Mouse (Mus musculus) layer of hippocampus, postnatal 10 days (tissue): Measurements from ENCODE around the gene Hspg2. TPM values are rescaled to one million over a fixed set of nuclear protein-coding genes. Genes with fewer than 3 reads are reported as not detected.

ENCODE experiments used
- DNase-seq, 2 experiments: peaks; one replicate each; pipeline ENCODE4 v3.0.0; 2021; ENCODE audit warnings: low spot score in 2 of 2
- total RNA-seq, 2 experiments: library from RNA; stranded (reverse); gene quantifications; 2 replicates each; pipeline ENCODE4 v1.2.3; 2021

The Hspg2 gene
- total RNA-seq, 2 experiments from 2014 or later = 13.7 to 14.8 TPM

DNA sequence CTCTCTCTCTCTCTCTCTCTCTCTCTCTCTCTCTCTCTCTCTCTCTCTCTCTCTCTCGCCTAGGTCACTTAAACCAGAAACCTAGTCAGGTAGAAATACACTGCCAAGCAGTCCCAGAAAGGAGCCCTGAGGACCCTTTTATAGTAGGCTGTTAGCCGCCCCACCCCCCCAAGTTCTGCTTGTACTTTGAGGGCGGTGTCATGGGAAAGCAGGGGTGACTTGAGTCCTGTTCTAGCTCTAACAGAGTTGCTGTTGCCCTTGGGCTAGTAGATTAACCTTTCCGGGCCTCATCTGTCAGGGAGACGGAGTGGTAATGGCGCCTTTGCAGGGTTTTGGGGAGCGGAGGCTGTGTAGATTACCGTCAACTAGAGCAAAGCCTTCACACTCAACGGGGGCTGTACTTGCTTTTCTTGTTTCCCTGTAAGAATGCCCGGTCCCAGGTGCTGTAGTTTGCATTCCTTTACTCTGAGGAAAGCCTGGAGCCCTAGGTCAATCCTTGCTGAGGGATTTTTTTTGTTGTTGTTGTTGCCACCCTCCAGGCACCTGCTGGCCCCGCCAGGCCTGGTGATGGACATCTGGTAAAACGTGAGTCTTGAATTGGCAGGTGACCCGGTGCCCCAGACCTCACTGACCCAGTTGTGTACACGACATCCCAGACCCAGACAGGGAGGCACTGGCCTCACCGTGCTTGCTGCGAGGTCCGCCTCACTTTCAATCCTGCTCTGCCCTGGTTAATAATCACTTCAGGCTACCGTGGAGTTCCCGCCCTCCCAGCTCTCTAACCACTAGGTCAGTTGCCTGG, 11.8 kb downstream of the Hspg2 start:
- DNase-seq = no peak

- DNase-seq = no peak
Measured at GRCm38 (mm10) chr4:137480993-137481340, 12.4 kb downstream of the Hspg2 start.

- DNase-seq = no peak
Measured at GRCm38 (mm10) chr4:137481381-137482030, 12.9 kb downstream of the Hspg2 start.

- DNase-seq = no peak
Measured at GRCm38 (mm10) chr4:137483871-137484270, 15.3 kb downstream of the Hspg2 start.

DNA sequence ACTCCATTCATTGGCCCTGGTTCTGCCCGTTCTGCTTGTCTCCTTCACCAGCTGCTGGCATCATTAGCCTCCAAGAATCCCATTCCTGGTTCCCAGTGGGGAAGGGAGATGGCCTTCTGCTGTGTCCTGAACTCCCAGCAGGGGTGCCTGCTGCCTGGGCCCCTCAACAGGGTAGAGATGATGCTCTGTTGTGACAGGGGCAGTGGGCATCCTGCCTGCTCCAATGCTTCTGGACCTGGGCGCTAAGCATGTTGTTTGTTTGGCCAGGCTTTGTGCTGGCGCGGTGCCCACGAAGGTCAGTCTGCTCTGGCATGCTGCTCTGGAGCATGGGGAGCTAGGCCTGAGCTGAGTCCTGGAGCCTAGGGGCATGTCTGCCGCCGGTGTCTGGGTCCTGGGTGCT, 16.0 kb downstream of the Hspg2 start:
- peak in 1 of 2 experiments; percentile 41 for DNase-seq

- DNase-seq = no peak
Measured at GRCm38 (mm10) chr4:137485258-137485960, 16.8 kb downstream of the Hspg2 start.

DNA sequence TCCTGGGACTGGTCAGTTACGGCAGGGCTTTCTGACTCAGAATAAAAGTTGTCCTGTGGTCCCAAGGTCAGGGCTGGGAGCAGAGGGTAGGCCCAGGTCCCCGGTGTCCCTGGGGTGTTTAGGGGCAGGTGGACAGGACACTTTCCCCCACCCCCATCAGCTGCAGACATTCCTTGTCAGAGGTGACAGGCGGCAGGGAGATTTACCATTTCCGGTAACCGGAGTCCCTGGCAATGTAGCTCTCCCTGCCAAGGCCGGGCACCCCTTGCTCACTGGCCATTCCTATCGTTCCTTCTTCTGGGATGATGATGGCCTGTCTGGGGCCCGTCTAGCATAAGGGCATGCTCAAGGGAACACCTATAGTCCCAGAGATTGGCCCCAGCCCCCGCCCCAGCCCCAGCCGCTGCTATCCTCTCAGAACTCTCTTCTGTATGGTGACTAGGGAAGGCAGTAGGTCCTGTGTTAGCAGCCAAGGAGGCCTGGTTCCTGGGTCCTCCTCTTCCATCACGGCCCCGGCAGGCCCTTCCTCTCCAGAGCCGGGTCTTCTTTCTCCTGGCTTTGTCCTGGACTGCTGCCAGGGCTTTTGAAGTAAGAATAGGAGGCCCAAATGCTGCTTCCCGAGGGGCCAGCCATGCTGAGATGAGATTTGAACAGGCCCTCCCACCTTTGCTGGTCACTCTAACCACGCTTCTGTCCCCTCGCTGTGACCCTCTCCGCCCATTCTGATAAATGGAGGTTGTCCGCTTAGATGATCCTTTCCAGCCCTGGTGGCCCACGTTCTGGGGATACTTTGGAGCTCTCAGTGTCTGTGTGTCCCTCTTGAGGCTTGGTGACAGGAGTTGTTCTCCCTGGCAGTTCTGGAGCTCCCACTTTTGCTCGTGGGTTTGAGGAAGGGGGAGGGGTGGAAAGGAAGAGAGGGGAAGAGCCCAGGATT, 17.8 kb downstream of the Hspg2 start:
- DNase-seq = no peak

GRCm38 (mm10) chr4:137487286-137488000, 18.9 kb downstream of the Hspg2 start:
- no peak for DNase-seq

DNA sequence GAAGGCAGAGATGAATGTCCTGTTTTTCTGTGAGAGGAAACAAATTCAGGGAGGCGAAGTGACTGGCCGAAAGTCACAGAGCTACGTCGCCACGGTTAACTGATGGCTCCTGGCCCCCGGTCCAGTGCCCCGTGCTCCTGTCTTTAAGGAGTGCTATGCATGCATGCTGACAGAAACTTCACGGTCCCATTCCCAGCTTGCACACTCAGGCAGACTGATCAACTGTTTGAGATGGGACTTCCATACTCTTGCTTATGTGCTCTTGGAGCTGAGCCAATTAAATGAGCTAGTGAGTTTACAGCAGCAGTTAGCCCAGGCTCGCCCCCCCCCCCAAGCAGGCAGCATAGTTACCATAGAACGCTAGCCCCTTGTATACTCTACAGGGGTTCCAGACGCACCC, 19.5 kb downstream of the Hspg2 start:
- DNase-seq = no peak

DNA sequence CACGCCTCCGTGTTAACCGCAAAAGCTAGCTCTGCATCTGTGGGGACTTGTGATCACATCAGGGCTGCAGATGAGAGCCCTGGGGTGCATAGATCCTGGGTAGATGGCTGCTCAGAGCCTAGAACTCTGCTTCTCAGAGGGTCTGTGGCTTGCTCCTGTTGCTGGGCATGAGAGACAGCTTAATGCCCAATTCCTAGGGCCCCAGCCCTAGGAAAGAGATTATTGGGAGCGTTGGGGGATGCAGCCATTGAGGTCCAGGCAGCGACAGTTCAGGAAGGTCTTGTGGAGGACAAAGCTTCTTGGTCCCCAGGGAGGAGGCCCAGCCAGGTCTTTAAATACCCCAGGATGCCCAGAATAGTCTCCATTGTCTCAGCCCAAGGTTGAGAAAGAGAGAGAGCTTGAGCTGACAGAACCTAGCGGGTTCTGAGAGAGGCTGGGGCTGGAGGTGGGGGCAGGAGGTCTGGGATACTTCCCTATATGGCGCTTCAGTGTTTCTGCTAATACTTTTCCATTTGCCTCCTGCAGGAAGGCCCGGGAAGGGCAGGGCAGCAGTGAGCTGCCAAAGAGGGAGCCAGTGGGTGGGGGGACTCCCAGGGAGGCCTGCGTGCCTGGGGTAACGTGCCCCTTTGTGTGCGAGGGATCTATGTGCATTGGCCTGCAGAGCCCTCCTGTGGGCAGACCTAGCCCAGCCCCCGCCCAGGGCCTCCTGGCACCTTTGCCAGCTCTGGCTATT, 20.2 kb downstream of the Hspg2 start:
- DNase-seq = no peak

- no peak for DNase-seq
Measured at GRCm38 (mm10) chr4:137489996-137490395, 21.4 kb downstream of the Hspg2 start.

DNA sequence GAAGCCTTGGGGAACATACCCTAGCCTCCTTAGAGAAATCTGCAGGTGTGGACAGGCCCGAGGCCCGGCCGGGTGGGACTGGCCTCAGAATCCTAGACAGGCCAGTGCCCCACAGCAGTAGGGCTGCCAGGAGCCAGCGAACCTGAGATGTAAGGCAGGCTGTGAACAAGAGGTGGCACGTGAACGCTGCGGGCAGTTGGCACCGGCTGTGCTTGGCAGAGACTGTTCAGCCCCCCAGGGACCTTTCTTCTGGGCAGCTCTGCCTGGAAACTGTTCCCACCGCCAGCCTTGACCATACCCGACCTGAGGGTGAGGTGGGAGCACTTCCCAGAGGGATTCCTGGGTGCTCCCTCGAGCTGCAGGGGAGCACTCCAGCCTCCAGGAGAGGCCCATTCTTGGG, 24.0 kb downstream of the Hspg2 start:
- no peak for DNase-seq

DNA sequence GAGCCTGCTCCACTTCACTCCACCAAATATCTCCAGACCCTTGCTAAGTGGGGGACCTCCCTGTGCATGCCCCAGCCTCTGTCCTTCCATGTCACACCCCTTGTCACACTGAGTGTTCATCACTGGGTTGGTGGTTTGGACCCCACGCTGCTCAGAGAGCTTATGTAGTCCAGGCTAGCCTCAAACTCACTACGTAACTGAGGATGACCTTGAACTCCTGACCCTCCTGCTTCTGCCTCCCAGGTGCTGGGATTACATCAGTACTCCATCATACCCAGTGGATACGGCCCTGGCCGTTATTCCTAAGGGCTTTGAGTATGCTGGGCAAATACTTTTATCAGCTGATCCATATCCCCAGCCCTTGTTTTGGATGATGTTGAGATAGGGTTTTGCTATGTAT, 24.6 kb downstream of the Hspg2 start:
- DNase-seq = no peak

- peak; percentile 28 to 39 for DNase-seq
Measured at GRCm38 (mm10) chr4:137494751-137495500, 26.4 kb downstream of the Hspg2 start.

- no peak for DNase-seq
Measured at GRCm38 (mm10) chr4:137495501-137496100, 27.0 kb downstream of the Hspg2 start.

DNA sequence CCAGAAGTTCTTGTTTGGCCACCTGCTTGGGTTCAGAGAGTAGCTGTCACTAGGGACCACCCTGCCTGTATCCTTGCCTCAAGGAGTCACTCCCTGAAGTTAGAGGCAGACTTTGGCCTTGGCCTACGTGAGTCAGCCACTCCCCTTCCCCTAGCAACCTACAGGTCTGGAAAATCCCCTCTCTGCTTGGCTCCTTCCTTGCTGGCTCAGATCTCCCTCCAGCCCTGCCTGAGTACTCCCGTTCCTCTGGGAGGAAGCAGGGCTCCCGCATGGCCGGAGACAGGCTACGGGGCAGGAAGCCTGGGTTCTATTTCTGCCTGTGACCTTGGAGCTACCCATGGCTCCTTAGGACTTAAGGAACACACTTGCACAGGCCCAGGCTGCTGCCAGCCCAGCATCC, 28.8 kb downstream of the Hspg2 start:
- DNase-seq = no peak

DNA sequence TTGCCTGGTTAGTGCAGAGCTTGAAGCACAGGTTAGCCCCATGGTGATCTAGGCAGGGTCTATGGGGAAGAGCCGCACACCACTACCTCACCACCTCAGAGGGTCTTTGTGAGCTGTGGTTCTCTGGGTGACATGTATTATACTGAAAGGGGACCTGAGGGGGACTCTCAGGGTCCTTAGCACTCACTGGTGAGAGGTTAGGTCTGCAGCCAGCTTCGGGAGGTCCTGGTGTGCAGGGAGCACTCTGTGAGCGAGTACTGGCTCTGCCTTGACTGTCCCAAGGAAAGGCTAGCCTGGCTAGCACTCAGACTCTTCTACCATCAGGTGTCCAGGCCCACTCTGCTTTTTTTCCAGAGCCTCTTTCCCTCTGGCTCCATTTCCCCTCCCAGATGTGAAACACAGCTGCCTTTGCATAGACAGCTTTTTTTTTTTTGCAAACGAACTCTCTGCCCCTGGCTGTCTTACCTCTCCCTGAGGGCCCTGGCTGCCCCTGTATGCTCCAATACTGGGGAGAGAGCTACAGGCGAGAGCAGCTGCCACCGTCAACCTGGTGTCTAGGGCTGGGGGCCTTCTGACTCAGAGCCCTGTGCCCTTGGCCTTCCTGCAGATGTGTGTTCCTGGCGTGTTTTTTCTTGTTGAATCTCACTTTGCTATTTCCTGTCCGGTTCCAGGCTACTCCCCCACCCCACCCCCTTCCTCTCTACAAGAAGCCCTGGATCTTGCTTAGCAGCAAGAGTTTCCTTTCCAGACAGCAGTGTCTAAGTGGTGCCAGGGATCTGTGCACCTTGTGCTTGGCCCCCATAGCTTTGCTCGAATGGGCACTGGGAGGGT, 29.5 kb downstream of the Hspg2 start:
- DNase-seq = no peak
